Mouse (Mus musculus) heart, embryonic 15.5 days (tissue): ENCODE measurements around the gene Sinhcaf. TPM values are rescaled to one million over a fixed set of nuclear protein-coding genes. Genes with fewer than 3 reads are reported as not detected.
A peak's percentile ranks its signal among the peaks of the same experiment; 100 is the strongest.

Experiments used
- ATAC-seq: fragments of 200-750 bp; cut with Nextera tagmentation; replicated peaks from 2 replicates; pipeline ENCODE4 v1.8.0; 2017; ENCODE audit warnings: low read depth, moderate TSS enrichment; ENCODE audit not compliant: insufficient number of reproducible peaks, insufficient read depth, low FRiP score
- H3K27ac ChIP-seq: fragments of 300-500 bp; sonication (generic); 2 replicates; pipeline ENCODE4 v1.5.1; 2015; ENCODE audit warnings: mild to moderate bottlenecking, inconsistent platforms
- H3K27me3 ChIP-seq: fragments of 300-500 bp; sonication (generic); 2 replicates; pipeline ENCODE4 v1.6.1; 2015; ENCODE audit warnings: inconsistent platforms
- H3K36me3 ChIP-seq: fragments of 300-500 bp; sonication (generic); 2 replicates; pipeline ENCODE4 v1.6.1; 2015; ENCODE audit warnings: mild to moderate bottlenecking, inconsistent platforms
- H3K4me1 ChIP-seq: fragments of 300-500 bp; sonication (generic); replicated peaks from 2 replicates; pipeline ENCODE4 v1.6.1; 2015; ENCODE audit warnings: inconsistent platforms
- H3K4me2 ChIP-seq: fragments of 300-500 bp; sonication (generic); 2 replicates; pipeline ENCODE4 v1.6.1; 2015; ENCODE audit warnings: inconsistent platforms, mild to moderate bottlenecking, moderate library complexity
- H3K4me3 ChIP-seq: fragments of 300-500 bp; sonication (generic); 2 replicates; pipeline ENCODE4 v1.5.1; 2015; ENCODE audit warnings: mild to moderate bottlenecking, inconsistent platforms
- H3K9ac ChIP-seq: fragments of 300-500 bp; sonication (generic); 2 replicates; pipeline ENCODE4 v1.6.1; 2015; ENCODE audit warnings: mild to moderate bottlenecking, inconsistent platforms
- H3K9me3 ChIP-seq: fragments of 300-500 bp; sonication (generic); replicated peaks from 2 replicates; pipeline ENCODE4 v1.6.1; 2016; ENCODE audit warnings: inconsistent platforms
- WGBS: fragments of 180-500 bp; shearing (Covaris S2); methylation state at CpG from one replicate; pipeline ENCODE4 v1.1.7; 2015; ENCODE audit warnings: mixed read lengths; 5-methylcytosine and 5-hydroxymethylcytosine counted together
- polyA plus RNA-seq: library from polyadenylated mRNA; unstranded; fragments of >200 nt; fragmentation: Nextera tagmentation; extraction: Ambion mirVana; gene quantifications from 2 replicates; pipeline ENCODE4 v1.2.1, GENCODE M21; 2015

The Sinhcaf gene
- polyA plus RNA-seq, 1 experiment from 2014 or later, result 44.6 TPM

GRCm38 (mm10) chr6:148972059-148972848 is 26.0 kb upstream of the Sinhcaf start:
- Histone ChIP-seq H3K9me3 (no peaks in the 10 kb centered on the region), H3K9ac (no peak overlapping the region), H3K4me1 (peaks cover 16% of the 10 kb centered on the region), H3K4me2 (peak overlapping the region; percentile 28; the same call in 1 of the 2 replicates), H3K27ac (0 out of 2 replicates have a peak overlapping the region, but pooled peaks have one; percentile 5), H3K36me3 (no peaks in the 10 kb centered on the region), H3K27me3 (no peaks in the 10 kb centered on the region), H3K4me3 (no peak overlapping the region)
- no peak for ATAC-seq
- 24% methylated on average over 9 of the region's 9 CpGs for WGBS

- Histone ChIP-seq H3K27ac (no peak overlapping the region), H3K4me2 (peak overlapping the region; percentile 28), H3K36me3 (no peaks in the 10 kb centered on the region), H3K4me3 (no peak overlapping the region), H3K9ac (no peak overlapping the region), H3K4me1 (peaks cover 16% of the 10 kb centered on the region), H3K27me3 (no peaks in the 10 kb centered on the region), H3K9me3 (no peaks in the 10 kb centered on the region)
- ATAC-seq, result no peak
- WGBS, result 36% methylated on average over 9 of the region's 9 CpGs
These were observed 25.2 kb upstream of the Sinhcaf start for GRCm38 (mm10) chr6:148971385-148971940.

GRCm38 (mm10) chr6:148961285-148961684 is 15.0 kb upstream of the Sinhcaf start:
- no peak for ATAC-seq
- Histone ChIP-seq H3K4me1 (no peaks in the 10 kb centered on the region), H3K4me3 (no peak overlapping the region), H3K27me3 (no peaks in the 10 kb centered on the region), H3K27ac (no peak overlapping the region), H3K9ac (no peak overlapping the region), H3K9me3 (no peaks in the 10 kb centered on the region), H3K36me3 (no peaks in the 10 kb centered on the region), H3K4me2 (no peak overlapping the region)
- 11% methylated on average over 1 of the region's 1 CpGs for WGBS

GRCm38 (mm10) chr6:148959540-148960238 is 13.4 kb upstream of the Sinhcaf start:
- Histone ChIP-seq H3K9ac (no peak overlapping the region), H3K4me1 (no peaks in the 10 kb centered on the region), H3K4me3 (no peak overlapping the region), H3K36me3 (no peaks in the 10 kb centered on the region), H3K9me3 (no peaks in the 10 kb centered on the region), H3K27ac (no peak overlapping the region), H3K27me3 (no peaks in the 10 kb centered on the region), H3K4me2 (no peak overlapping the region)
- 45% methylated on average over 4 of the region's 4 CpGs for WGBS
- ATAC-seq, result no peak

GRCm38 (mm10) chr6:148958712-148959111 is 12.4 kb upstream of the Sinhcaf start:
- no peaks in the 10 kb centered on the region for H3K9me3 ChIP-seq
- no peak for ATAC-seq
- H3K4me3 ChIP-seq, result no peak overlapping the region
- no peaks in the 10 kb centered on the region for H3K4me1 ChIP-seq
- no peak overlapping the region for H3K9ac ChIP-seq
- 93% methylated on average over 1 of the region's 1 CpGs for WGBS
- no peaks in the 10 kb centered on the region for H3K36me3 ChIP-seq
- no peak overlapping the region for H3K4me2 ChIP-seq
- H3K27ac ChIP-seq, result no peak overlapping the region
- no peaks in the 10 kb centered on the region for H3K27me3 ChIP-seq

GRCm38 (mm10) chr6:148957046-148957445 is 10.8 kb upstream of the Sinhcaf start:
- Histone ChIP-seq H3K36me3 (no peaks in the 10 kb centered on the region), H3K27me3 (no peaks in the 10 kb centered on the region), H3K9ac (no peak overlapping the region), H3K27ac (no peak overlapping the region), H3K4me3 (no peak overlapping the region), H3K4me1 (no peaks in the 10 kb centered on the region), H3K9me3 (no peaks in the 10 kb centered on the region), H3K4me2 (no peak overlapping the region)
- 86% methylated on average over 3 of the region's 3 CpGs for WGBS
- no peak for ATAC-seq

- Histone ChIP-seq H3K9me3 (no peaks in the 10 kb centered on the region), H3K4me2 (no peak overlapping the region), H3K27ac (no peak overlapping the region), H3K4me1 (no peaks in the 10 kb centered on the region), H3K36me3 (no peaks in the 10 kb centered on the region), H3K4me3 (no peak overlapping the region), H3K27me3 (no peaks in the 10 kb centered on the region), H3K9ac (no peak overlapping the region)
- no peak for ATAC-seq
These were observed 9.6 kb upstream of the Sinhcaf start for GRCm38 (mm10) chr6:148955641-148956420.

GRCm38 (mm10) chr6:148946881-148947405 is 676 bp upstream of the Sinhcaf start:
- H3K27ac ChIP-seq, result peak overlapping the region; percentile 83
- H3K4me3 ChIP-seq, result peak overlapping the region; percentile 75
- H3K27me3 ChIP-seq, result no peaks in the 10 kb centered on the region
- WGBS, result 39% methylated on average over 11 of the region's 11 CpGs
- peak overlapping the region; percentile 81 for H3K4me2 ChIP-seq
- H3K36me3 ChIP-seq, result no peaks in the 10 kb centered on the region
- ATAC-seq, result no peak
- H3K4me1 ChIP-seq, result peaks cover 7% of the 10 kb centered on the region
- peak overlapping the region; percentile 72 for H3K9ac ChIP-seq
- no peaks in the 10 kb centered on the region for H3K9me3 ChIP-seq

GRCm38 (mm10) chr6:148945509-148946408 is 508 bp downstream of the Sinhcaf start:
- Histone ChIP-seq H3K27ac (peak overlapping the region; percentile 92), H3K4me1 (peaks cover 7% of the 10 kb centered on the region), H3K36me3 (no peaks in the 10 kb centered on the region), H3K4me3 (peak overlapping the region; percentile 75), H3K9ac (peak overlapping the region; percentile 81), H3K27me3 (no peaks in the 10 kb centered on the region), H3K9me3 (no peaks in the 10 kb centered on the region), H3K4me2 (peak overlapping the region; percentile 81)
- under 1% methylated on average over 75 of the region's 75 CpGs for WGBS
- peak; percentile 8 for ATAC-seq

GRCm38 (mm10) chr6:148944767-148945508 is 1.3 kb downstream of the Sinhcaf start:
- H3K27me3 ChIP-seq, result no peaks in the 10 kb centered on the region
- H3K9me3 ChIP-seq, result no peaks in the 10 kb centered on the region
- H3K9ac ChIP-seq, result peak overlapping the region; percentile 81
- WGBS, result under 1% methylated on average over 86 of the region's 92 CpGs
- peak overlapping the region; percentile 81 for H3K4me2 ChIP-seq
- peak overlapping the region; percentile 75 for H3K4me3 ChIP-seq
- no peaks in the 10 kb centered on the region for H3K36me3 ChIP-seq
- H3K4me1 ChIP-seq, result peaks cover 7% of the 10 kb centered on the region
- peak; percentile 72 for ATAC-seq
- H3K27ac ChIP-seq, result peak overlapping the region; percentile 92
